Mouse (Mus musculus) forebrain, embryonic 11.5 days (tissue): Measurements from ENCODE around the gene St3gal4. TPM values are rescaled to one million over a fixed set of nuclear protein-coding genes. Genes with fewer than 3 reads are reported as not detected.

Experiments used
- ATAC-seq: fragments of 200-750 bp; cut with Nextera tagmentation; replicated peaks from 2 replicates; pipeline ENCODE4 v1.8.0; 2017; ENCODE audit warnings: moderate TSS enrichment; ENCODE audit not compliant: low FRiP score
- DNase-seq: peaks from one replicate; pipeline ENCODE4 v3.0.0-alpha.2; 2017; ENCODE audit warnings: low spot score
- H3K27ac ChIP-seq: fragments of 300-500 bp; sonication (generic); 2 replicates; pipeline ENCODE4 v1.5.1; 2014; ENCODE audit warnings: low read depth, low read length
- H3K27me3 ChIP-seq: fragments of 300-500 bp; sonication (generic); 2 replicates; pipeline ENCODE4 v1.6.1; 2014; ENCODE audit warnings: mild to moderate bottlenecking, low read length, mixed read lengths; ENCODE audit not compliant: control insufficient read depth, insufficient read depth
- H3K36me3 ChIP-seq: fragments of 300-500 bp; sonication (generic); 2 replicates; pipeline ENCODE4 v1.6.1; 2014; ENCODE audit warnings: mild to moderate bottlenecking, low read length, moderate library complexity, mixed read lengths; ENCODE audit not compliant: control insufficient read depth, insufficient read depth
- H3K4me1 ChIP-seq: fragments of 300-500 bp; sonication (generic); replicated peaks from 2 replicates; pipeline ENCODE4 v1.6.1; 2014; ENCODE audit warnings: low read length, mixed read lengths; ENCODE audit not compliant: control insufficient read depth, insufficient read depth
- H3K4me2 ChIP-seq: fragments of 300-500 bp; sonication (generic); 2 replicates; pipeline ENCODE4 v1.6.1; 2014; ENCODE audit warnings: low read depth, mild to moderate bottlenecking, low read length, moderate library complexity, mixed read lengths; ENCODE audit not compliant: severe bottlenecking
- H3K4me3 ChIP-seq: fragments of 300-500 bp; sonication (generic); 2 replicates; pipeline ENCODE4 v1.5.1; 2014; ENCODE audit warnings: low read depth, low read length
- H3K9ac ChIP-seq: fragments of 300-500 bp; sonication (generic); 2 replicates; pipeline ENCODE4 v1.6.1; 2014; ENCODE audit warnings: low read length
- H3K9me3 ChIP-seq: fragments of 300-500 bp; sonication (generic); 2 replicates; pipeline ENCODE4 v1.6.1; 2016; ENCODE audit warnings: low read length, mixed read lengths; ENCODE audit not compliant: control insufficient read depth
- WGBS: fragments of 180-500 bp; shearing (Covaris S2); extraction: QIAGEN DNeasy Blood & Tissue Kit; methylation state at CpG from one replicate; pipeline ENCODE4 v1.1.7; 2014; 5-methylcytosine and 5-hydroxymethylcytosine counted together
- polyA plus RNA-seq: library from polyadenylated mRNA; unstranded; fragments of >200 nt; fragmentation: Nextera tagmentation; extraction: Ambion mirVana; gene quantifications from 2 replicates; pipeline ENCODE4 v1.2.1, GENCODE M21; 2014

St3gal4 gene
- 13.3 and 14.4 TPM in 2 replicates for polyA plus RNA-seq

DNA sequence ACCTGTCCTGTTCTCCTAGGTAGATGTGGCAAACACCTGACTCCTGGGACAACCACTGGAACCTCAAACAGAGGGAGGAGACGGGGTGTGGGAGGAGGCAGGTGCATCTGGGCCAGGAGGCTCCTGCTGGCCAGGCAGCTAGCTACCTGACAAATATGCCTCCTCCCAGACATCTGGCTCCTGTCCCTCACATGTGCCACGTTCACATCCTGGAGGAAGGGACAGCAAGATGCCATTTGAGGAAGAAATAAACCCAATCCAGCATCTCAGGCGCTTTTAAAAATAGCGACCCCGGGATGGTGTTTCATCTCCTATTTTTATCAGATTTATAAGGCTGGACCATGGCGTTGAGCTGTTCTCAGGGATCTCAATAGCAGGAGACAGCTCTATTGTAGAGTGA lies at the start of gene St3gal4:
St3gal4 (minus strand) TSS at position 101 of the 400 bp plus-strand sequence.
- ATAC-seq, result no peak
- WGBS, result 81% methylated on average over 6 of the region's 6 CpGs
- H3K27ac ChIP-seq, result no peak within 1 kb of the TSS
- H3K4me3 ChIP-seq, result no peak within 1 kb of the TSS
- DNase-seq, result no peak
- H3K27me3 ChIP-seq, result no peaks in the 10 kb centered on the region
- no peak within 1 kb of the TSS for H3K9ac ChIP-seq
- H3K4me2 ChIP-seq, result no peak within 1 kb of the TSS
- H3K4me1 ChIP-seq, result no peaks in the 10 kb centered on the region; the same call in none of the 2 replicates
- no peaks in the 10 kb centered on the region for H3K36me3 ChIP-seq
- H3K9me3 ChIP-seq, result no peaks in the 10 kb centered on the region

- peak overlapping the region; percentile 3; the same call in 1 of the 2 replicates for H3K4me2 ChIP-seq
- ATAC-seq, result peak; percentile 88
These were observed 47.9 kb upstream of the St3gal4 start for GRCm38 (mm10) chr9:35166798-35167635.

DNA sequence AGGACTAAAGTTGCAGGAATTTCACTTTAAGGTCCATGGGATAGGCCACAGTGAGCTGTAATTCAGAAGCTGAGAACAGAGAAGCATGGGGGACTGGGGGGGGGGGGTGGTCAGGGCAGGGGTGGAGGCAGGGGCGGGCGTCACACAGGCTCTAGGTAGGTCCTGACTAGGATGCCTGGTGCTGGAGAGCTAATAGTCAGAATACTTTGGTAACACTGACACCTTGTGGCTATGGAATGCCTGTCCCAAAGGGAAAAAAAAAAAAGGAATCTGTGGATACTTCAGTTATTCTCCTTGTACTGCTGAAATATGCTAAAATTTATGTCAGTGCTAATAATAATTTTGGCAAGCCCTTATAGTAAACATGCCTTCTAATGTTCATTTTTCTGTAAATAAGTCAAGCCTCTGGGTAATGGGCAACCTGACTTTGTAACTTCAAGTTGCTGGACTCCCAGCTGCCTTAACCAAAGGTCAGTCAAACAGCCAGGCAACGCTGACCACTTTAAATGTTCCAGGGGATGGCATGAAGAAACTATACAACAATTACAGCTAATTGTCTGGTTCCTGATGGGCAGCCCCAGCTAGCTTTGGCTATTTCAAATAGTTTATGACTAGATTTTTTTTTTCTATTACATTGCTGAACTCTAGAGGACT lies 47.2 kb upstream of the St3gal4 start:
- Histone ChIP-seq H3K27ac (peak overlapping the region; percentile 72), H3K4me2 (no peak overlapping the region), H3K9me3 (no peaks in the 10 kb centered on the region), H3K4me3 (no peak overlapping the region), H3K9ac (no peak overlapping the region), H3K27me3 (no peaks in the 10 kb centered on the region), H3K4me1 (peaks cover 10% of the 10 kb centered on the region; the same call in 1 of the 2 replicates), H3K36me3 (no peaks in the 10 kb centered on the region; the same call in 1 of the 2 replicates)
- 27% methylated on average over 3 of the region's 3 CpGs for WGBS
- ATAC-seq, result peak; percentile 47
- no peak for DNase-seq

More at GRCm38 (mm10) chr9:35166798-35167635, 47.9 kb upstream of the St3gal4 start:
- Histone ChIP-seq H3K27ac (peak overlapping the region; percentile 72), H3K4me3 (no peak overlapping the region), H3K9me3 (no peaks in the 10 kb centered on the region), H3K4me1 (peaks cover 10% of the 10 kb centered on the region; the same call in 1 of the 2 replicates), H3K9ac (no peak overlapping the region), H3K36me3 (no peaks in the 10 kb centered on the region; the same call in 1 of the 2 replicates), H3K27me3 (no peaks in the 10 kb centered on the region)
- WGBS, result 11% methylated on average over 9 of the region's 9 CpGs
- DNase-seq, result peak; percentile 51

- Histone ChIP-seq H3K36me3 (no peaks in the 10 kb centered on the region; the same call in 1 of the 2 replicates), H3K4me2 (no peak overlapping the region), H3K27ac (no peak overlapping the region), H3K27me3 (no peaks in the 10 kb centered on the region), H3K4me1 (peaks cover 10% of the 10 kb centered on the region; the same call in 1 of the 2 replicates), H3K4me3 (no peak overlapping the region), H3K9me3 (no peaks in the 10 kb centered on the region), H3K9ac (no peak overlapping the region)
- WGBS, result 85% methylated on average over 5 of the region's 5 CpGs
- ATAC-seq, result no peak
- no peak for DNase-seq
These were observed 45.2 kb upstream of the St3gal4 start for GRCm38 (mm10) chr9:35164142-35164874.

DNA sequence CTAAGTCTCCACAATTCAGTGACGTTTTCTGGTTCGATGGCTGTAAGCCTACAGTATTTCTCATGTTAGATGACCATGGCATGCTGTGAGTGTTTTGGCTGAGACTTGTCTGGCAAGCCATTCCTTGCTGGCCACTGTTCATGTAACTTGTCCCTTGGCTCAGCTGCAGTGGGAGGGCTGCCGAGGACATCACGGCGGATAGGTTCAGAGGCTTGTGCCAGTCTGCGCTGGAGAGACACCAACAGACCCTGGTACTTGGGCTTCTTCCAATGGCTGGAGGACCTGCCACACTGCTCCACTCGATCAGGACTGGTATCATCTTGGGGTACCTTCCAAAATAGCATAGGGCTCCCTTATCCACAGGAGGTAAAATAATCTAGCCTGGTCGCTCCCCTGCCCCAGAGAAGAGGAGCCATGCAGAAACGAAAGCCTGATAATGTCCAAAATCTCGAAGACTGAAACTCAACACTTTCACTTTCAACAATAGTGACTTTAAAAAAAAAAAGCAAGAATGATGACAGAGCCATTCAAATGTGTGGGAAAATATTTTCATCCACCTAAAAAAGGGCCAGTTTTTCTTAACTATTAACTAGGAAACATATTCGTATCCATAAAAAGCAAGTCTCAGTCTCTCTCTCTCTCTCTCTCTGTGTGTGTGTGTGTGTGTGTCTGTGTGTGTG lies 44.1 kb upstream of the St3gal4 start:
- DNase-seq (no peak), ATAC-seq (no peak)
- Histone ChIP-seq H3K36me3 (no peaks in the 10 kb centered on the region; the same call in 1 of the 2 replicates), H3K9ac (no peak overlapping the region), H3K9me3 (no peaks in the 10 kb centered on the region), H3K4me3 (no peak overlapping the region), H3K4me2 (no peak overlapping the region), H3K27me3 (no peaks in the 10 kb centered on the region), H3K27ac (no peak overlapping the region), H3K4me1 (peaks cover 10% of the 10 kb centered on the region; the same call in 1 of the 2 replicates)
- 93% methylated on average over 11 of the region's 11 CpGs for WGBS

GRCm38 (mm10) chr9:35161721-35162120 lies 42.7 kb upstream of the St3gal4 start:
- WGBS, result 88% methylated on average over 7 of the region's 7 CpGs
- Histone ChIP-seq H3K9me3 (no peaks in the 10 kb centered on the region), H3K27ac (no peak overlapping the region), H3K9ac (no peak overlapping the region), H3K4me2 (no peak overlapping the region), H3K27me3 (no peaks in the 10 kb centered on the region), H3K4me1 (no peaks in the 10 kb centered on the region; the same call in 1 of the 2 replicates), H3K36me3 (no peaks in the 10 kb centered on the region; the same call in 1 of the 2 replicates), H3K4me3 (no peak overlapping the region)
- DNase-seq (no peak), ATAC-seq (no peak)

DNA sequence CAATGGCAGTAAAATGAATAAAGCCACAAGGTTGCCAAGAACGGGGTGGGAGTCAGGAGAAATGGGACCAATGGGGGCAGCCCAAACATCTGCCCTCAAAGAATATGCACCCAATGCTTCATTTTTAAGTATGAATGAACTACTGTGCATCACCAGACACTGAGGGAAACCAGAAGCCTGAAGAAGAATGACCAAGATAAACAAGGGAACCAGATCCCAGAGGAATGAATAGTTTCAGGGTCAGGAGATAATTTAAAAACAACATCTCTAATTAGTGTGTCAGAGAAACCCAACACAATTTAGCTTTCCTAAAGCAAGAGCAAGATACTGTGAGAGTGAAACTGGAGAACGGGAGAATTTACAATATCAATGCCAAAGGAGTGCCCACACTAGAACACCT lies 41.6 kb upstream of the St3gal4 start:
- DNase-seq, result no peak
- Histone ChIP-seq H3K27ac (no peak overlapping the region), H3K36me3 (no peaks in the 10 kb centered on the region; the same call in 1 of the 2 replicates), H3K9me3 (no peaks in the 10 kb centered on the region), H3K4me1 (no peaks in the 10 kb centered on the region), H3K4me2 (no peak overlapping the region), H3K4me3 (no peak overlapping the region), H3K9ac (no peak overlapping the region), H3K27me3 (no peaks in the 10 kb centered on the region)
- ATAC-seq, result no peak
- WGBS, result 66% methylated on average over 2 of the region's 2 CpGs

DNA sequence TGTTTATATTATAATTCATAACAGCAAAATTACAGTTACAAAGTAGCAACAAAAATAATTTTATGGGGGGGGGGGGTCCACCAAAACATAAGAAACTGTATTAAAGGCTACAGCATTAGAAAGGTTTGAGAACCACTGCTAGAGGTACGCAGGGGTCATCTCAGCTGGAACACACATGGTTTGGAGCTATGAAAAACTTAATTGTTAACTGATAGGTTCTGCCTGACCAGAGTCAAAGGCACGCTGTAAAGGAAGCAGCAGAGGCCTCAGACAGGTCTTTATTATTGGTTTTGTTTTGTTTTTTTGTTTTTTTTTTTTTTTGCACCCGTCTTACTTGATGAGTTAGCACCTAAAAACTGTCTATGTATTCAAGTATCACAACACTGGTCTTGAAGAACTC lies 39.4 kb upstream of the St3gal4 start:
- no peaks in the 10 kb centered on the region for H3K4me1 ChIP-seq
- no peaks in the 10 kb centered on the region for H3K27me3 ChIP-seq
- H3K9me3 ChIP-seq, result no peaks in the 10 kb centered on the region
- 90% methylated on average over 3 of the region's 3 CpGs for WGBS
- ATAC-seq, result no peak
- no peak for DNase-seq
- no peak overlapping the region for H3K4me3 ChIP-seq
- H3K36me3 ChIP-seq, result no peaks in the 10 kb centered on the region; the same call in 1 of the 2 replicates
- no peak overlapping the region for H3K4me2 ChIP-seq
- H3K9ac ChIP-seq, result no peak overlapping the region
- no peak overlapping the region for H3K27ac ChIP-seq
